Mouse (Mus musculus) forebrain, embryonic 10.5 days (tissue): ENCODE results near the gene Ppib. TPM values are rescaled to one million over a fixed set of nuclear protein-coding genes. Genes with fewer than 3 reads are reported as not detected.

Experiments
- DNase-seq: peaks from one replicate; pipeline ENCODE4 v3.0.0-alpha.2; 2017; ENCODE audit warnings: low spot score; ENCODE audit errors: extremely low spot score
- H3K27ac ChIP-seq: fragments of 300-500 bp; sonication (generic); 2 replicates; pipeline ENCODE4 v1.5.1; 2016; ENCODE audit warnings: mild to moderate bottlenecking
- H3K27me3 ChIP-seq: fragments of 300-500 bp; sonication (generic); 2 replicates; pipeline ENCODE4 v1.6.1; 2016; ENCODE audit warnings: mild to moderate bottlenecking; ENCODE audit not compliant: poor library complexity, severe bottlenecking
- H3K36me3 ChIP-seq: fragments of 300-500 bp; sonication (generic); replicated peaks from 2 replicates; pipeline ENCODE4 v1.6.1; 2016; ENCODE audit warnings: mild to moderate bottlenecking, moderate library complexity
- H3K4me1 ChIP-seq: fragments of 300-500 bp; sonication (generic); 2 replicates; pipeline ENCODE4 v1.6.1; 2016
- H3K4me3 ChIP-seq: fragments of 300-500 bp; sonication (generic); 2 replicates; pipeline ENCODE4 v1.5.1; 2016; ENCODE audit warnings: mild to moderate bottlenecking, moderate library complexity
- H3K9me3 ChIP-seq: fragments of 300-500 bp; sonication (generic); 2 replicates; pipeline ENCODE4 v1.6.1; 2016; ENCODE audit warnings: mild to moderate bottlenecking, moderate library complexity
- WGBS: fragments of 180-500 bp; shearing (Covaris S2); methylation state at CpG from one replicate; pipeline ENCODE4 v1.1.7; 2016; 5-methylcytosine and 5-hydroxymethylcytosine counted together
- polyA plus RNA-seq: library from polyadenylated mRNA; unstranded; fragments of >200 nt; fragmentation: Nextera tagmentation; extraction: Ambion mirVana; gene quantifications from 2 replicates; pipeline ENCODE4 v1.2.1, GENCODE M21; 2016

The Ppib gene
- polyA plus RNA-seq, 1 experiment from 2014 or later: 445 TPM

GRCm38 (mm10) chr9:66080804-66081459 is 20.9 kb downstream of the Ppib start:
- Histone ChIP-seq H3K4me3 (no peak overlapping the region), H3K27ac (no peak overlapping the region), H3K4me1 (peaks cover 12% of the 10 kb centered on the region), H3K9me3 (no peaks in the 10 kb centered on the region), H3K27me3 (0 out of 2 replicates have a peak, but pooled peaks cover 5% of the 10 kb centered on the region), H3K36me3 (peaks cover 7% of the 10 kb centered on the region)
- WGBS: 89% methylated on average over 3 of the region's 3 CpGs
- DNase-seq: no peak

GRCm38 (mm10) chr9:66081999-66082398 is 22.0 kb downstream of the Ppib start:
- Histone ChIP-seq H3K27me3 (0 out of 2 replicates have a peak, but pooled peaks cover 5% of the 10 kb centered on the region), H3K9me3 (no peaks in the 10 kb centered on the region), H3K4me1 (peaks cover 12% of the 10 kb centered on the region), H3K4me3 (no peak overlapping the region), H3K36me3 (peaks cover 17% of the 10 kb centered on the region), H3K27ac (no peak overlapping the region)
- WGBS: 94% methylated on average over 4 of the region's 4 CpGs
- no peak for DNase-seq

GRCm38 (mm10) chr9:66084171-66084570 is 24.1 kb downstream of the Ppib start:
- Histone ChIP-seq H3K27ac (no peak overlapping the region), H3K36me3 (peaks cover 39% of the 10 kb centered on the region), H3K4me3 (no peak overlapping the region), H3K4me1 (peaks cover 14% of the 10 kb centered on the region), H3K9me3 (no peaks in the 10 kb centered on the region), H3K27me3 (no peaks in the 10 kb centered on the region)
- DNase-seq: no peak
- 91% methylated on average over 3 of the region's 3 CpGs for WGBS

GRCm38 (mm10) chr9:66087062-66087461 is 27.0 kb downstream of the Ppib start:
- no peak overlapping the region for H3K4me3 ChIP-seq
- DNase-seq: no peak
- 97% methylated on average over 7 of the region's 7 CpGs for whole genome bisulfite sequencing
- peaks cover 68% of the 10 kb centered on the region for H3K36me3 ChIP-seq
- no peaks in the 10 kb centered on the region for H3K27me3 ChIP-seq
- H3K9me3 ChIP-seq: no peaks in the 10 kb centered on the region
- no peak overlapping the region for H3K27ac ChIP-seq
- peaks cover 15% of the 10 kb centered on the region for H3K4me1 ChIP-seq

GRCm38 (mm10) chr9:66088411-66088810 is 28.4 kb downstream of the Ppib start:
- Histone ChIP-seq H3K4me1 (peaks cover 22% of the 10 kb centered on the region), H3K4me3 (no peak overlapping the region), H3K9me3 (no peaks in the 10 kb centered on the region), H3K27ac (no peak overlapping the region), H3K36me3 (peaks cover 82% of the 10 kb centered on the region), H3K27me3 (no peaks in the 10 kb centered on the region)
- DNase-seq: peak; percentile 47
- 64% methylated on average over 4 of the region's 4 CpGs for WGBS

GRCm38 (mm10) chr9:66090593-66091244 is 30.7 kb downstream of the Ppib start:
- 94% methylated on average over 13 of the region's 13 CpGs for WGBS
- Histone ChIP-seq H3K9me3 (no peaks in the 10 kb centered on the region), H3K27me3 (no peaks in the 10 kb centered on the region), H3K36me3 (peaks cover 100% of the 10 kb centered on the region), H3K4me1 (peaks cover 18% of the 10 kb centered on the region), H3K4me3 (no peak overlapping the region), H3K27ac (no peak overlapping the region)
- DNase-seq: no peak

- Histone ChIP-seq H3K27ac (peak overlapping the region; percentile 27; the same call in 1 of the 2 replicates), H3K9me3 (no peaks in the 10 kb centered on the region), H3K4me1 (peaks cover 18% of the 10 kb centered on the region), H3K4me3 (no peak overlapping the region), H3K27me3 (no peaks in the 10 kb centered on the region), H3K36me3 (peaks cover 100% of the 10 kb centered on the region)
- DNase-seq: no peak
- WGBS: 88% methylated on average over 6 of the region's 6 CpGs
Observed at GRCm38 (mm10) chr9:66091327-66092231, 31.6 kb downstream of the Ppib start.

- Histone ChIP-seq H3K4me1 (peaks cover 18% of the 10 kb centered on the region), H3K4me3 (no peak overlapping the region), H3K27ac (peak overlapping the region; percentile 5; the same call in 1 of the 2 replicates), H3K9me3 (no peaks in the 10 kb centered on the region), H3K27me3 (no peaks in the 10 kb centered on the region), H3K36me3 (peaks cover 100% of the 10 kb centered on the region)
- WGBS: 78% methylated on average over 2 of the region's 2 CpGs
- DNase-seq: no peak
Observed at GRCm38 (mm10) chr9:66092664-66093063, 32.6 kb downstream of the Ppib start.

- H3K27ac ChIP-seq: no peak overlapping the region
- 74% methylated on average over 8 of the region's 8 CpGs for WGBS
- H3K4me3 ChIP-seq: no peak overlapping the region
- no peaks in the 10 kb centered on the region for H3K27me3 ChIP-seq
- H3K36me3 ChIP-seq: peaks cover 96% of the 10 kb centered on the region
- peaks cover 3% of the 10 kb centered on the region; the same call in 1 of the 2 replicates for H3K4me1 ChIP-seq
- H3K9me3 ChIP-seq: no peaks in the 10 kb centered on the region
- DNase-seq: no peak
Observed at GRCm38 (mm10) chr9:66101577-66101976, 41.6 kb downstream of the Ppib start.

- peaks cover 3% of the 10 kb centered on the region; the same call in 1 of the 2 replicates for H3K4me1 ChIP-seq
- no peak overlapping the region for H3K27ac ChIP-seq
- no peaks in the 10 kb centered on the region for H3K27me3 ChIP-seq
- peaks cover 96% of the 10 kb centered on the region for H3K36me3 ChIP-seq
- H3K9me3 ChIP-seq: no peaks in the 10 kb centered on the region
- 83% methylated on average over 6 of the region's 6 CpGs for WGBS
- H3K4me3 ChIP-seq: no peak overlapping the region
- no peak for DNase-seq
Observed at GRCm38 (mm10) chr9:66102668-66103067, 42.6 kb downstream of the Ppib start.

GRCm38 (mm10) chr9:66104601-66105000 is 44.6 kb downstream of the Ppib start:
- H3K27ac ChIP-seq: no peak overlapping the region
- peaks cover 99% of the 10 kb centered on the region for H3K36me3 ChIP-seq
- H3K9me3 ChIP-seq: no peaks in the 10 kb centered on the region
- peaks cover 6% of the 10 kb centered on the region; the same call in 1 of the 2 replicates for H3K4me1 ChIP-seq
- no peaks in the 10 kb centered on the region for H3K27me3 ChIP-seq
- no peak for DNase-seq
- WGBS: 96% methylated on average over 4 of the region's 4 CpGs
- no peak overlapping the region for H3K4me3 ChIP-seq

- no peak for DNase-seq
- WGBS: 94% methylated on average over 8 of the region's 8 CpGs
- Histone ChIP-seq H3K36me3 (peaks cover 97% of the 10 kb centered on the region), H3K4me3 (no peak overlapping the region), H3K27me3 (no peaks in the 10 kb centered on the region), H3K9me3 (no peaks in the 10 kb centered on the region), H3K27ac (no peak overlapping the region), H3K4me1 (peaks cover 10% of the 10 kb centered on the region)
Observed at GRCm38 (mm10) chr9:66105168-66105567, 45.1 kb downstream of the Ppib start.
